Mouse (Mus musculus) intestine, embryonic 14.5 days (tissue): ENCODE data around the gene Tuba3a. TPM values are rescaled to one million over a fixed set of nuclear protein-coding genes. Genes with fewer than 3 reads are reported as not detected.

Experiments used
- ATAC-seq: fragments of 200-750 bp; cut with Nextera tagmentation; replicated peaks from 2 replicates; pipeline ENCODE4 v1.8.0; 2017; ENCODE audit warnings: low read depth, moderate number of reproducible peaks, moderate TSS enrichment, moderate library complexity; ENCODE audit not compliant: low FRiP score, low TSS enrichment
- DNase-seq: peaks from one replicate; pipeline ENCODE4 v3.0.0-alpha.2; 2018; ENCODE audit warnings: low spot score
- H3K27ac ChIP-seq: fragments of 300-500 bp; sonication (generic); 2 replicates; pipeline ENCODE4 v1.5.1; 2014; ENCODE audit warnings: low read depth, mild to moderate bottlenecking, control low read depth
- H3K27me3 ChIP-seq: fragments of 300-500 bp; sonication (generic); replicated peaks from 2 replicates; pipeline ENCODE4 v1.6.1; 2014; ENCODE audit warnings: low read length, control low read depth; ENCODE audit not compliant: control insufficient read depth, insufficient read depth
- H3K36me3 ChIP-seq: fragments of 300-500 bp; sonication (generic); 2 replicates; pipeline ENCODE4 v1.6.1; 2014; ENCODE audit warnings: low read length, control low read depth; ENCODE audit not compliant: control insufficient read depth, insufficient read depth
- H3K4me1 ChIP-seq: fragments of 300-500 bp; sonication (generic); replicated peaks from 2 replicates; pipeline ENCODE4 v1.6.1; 2014; ENCODE audit warnings: low read length, control low read depth, mixed read lengths; ENCODE audit not compliant: control insufficient read depth, insufficient read depth
- H3K4me2 ChIP-seq: fragments of 300-500 bp; sonication (generic); 2 replicates; pipeline ENCODE4 v1.6.1; 2014; ENCODE audit warnings: low read length
- H3K4me3 ChIP-seq: fragments of 300-500 bp; sonication (generic); 2 replicates; pipeline ENCODE4 v1.5.1; 2014; ENCODE audit warnings: low read depth, low read length, control low read depth, mixed read lengths
- H3K9ac ChIP-seq: fragments of 300-500 bp; sonication (generic); 2 replicates; pipeline ENCODE4 v1.6.1; 2014; ENCODE audit warnings: mild to moderate bottlenecking, low read length
- H3K9me3 ChIP-seq: fragments of 300-500 bp; sonication (generic); 2 replicates; pipeline ENCODE4 v1.6.1; 2016; ENCODE audit warnings: low read length, control low read depth; ENCODE audit not compliant: control insufficient read depth
- WGBS: fragments of 180-500 bp; shearing (Covaris S2); extraction: QIAGEN DNeasy Blood & Tissue Kit; methylation state at CpG from one replicate; pipeline ENCODE4 v1.1.7; 2014; 5-methylcytosine and 5-hydroxymethylcytosine counted together
- polyA plus RNA-seq: library from polyadenylated mRNA; unstranded; fragments of >200 nt; fragmentation: Nextera tagmentation; extraction: Ambion mirVana; gene quantifications from 2 replicates; pipeline ENCODE4 v1.2.1, GENCODE M21; 2014

Tuba3a gene
- polyA plus RNA-seq = 0.12 TPM in 1 of 2 replicates, not detected in the other

DNA sequence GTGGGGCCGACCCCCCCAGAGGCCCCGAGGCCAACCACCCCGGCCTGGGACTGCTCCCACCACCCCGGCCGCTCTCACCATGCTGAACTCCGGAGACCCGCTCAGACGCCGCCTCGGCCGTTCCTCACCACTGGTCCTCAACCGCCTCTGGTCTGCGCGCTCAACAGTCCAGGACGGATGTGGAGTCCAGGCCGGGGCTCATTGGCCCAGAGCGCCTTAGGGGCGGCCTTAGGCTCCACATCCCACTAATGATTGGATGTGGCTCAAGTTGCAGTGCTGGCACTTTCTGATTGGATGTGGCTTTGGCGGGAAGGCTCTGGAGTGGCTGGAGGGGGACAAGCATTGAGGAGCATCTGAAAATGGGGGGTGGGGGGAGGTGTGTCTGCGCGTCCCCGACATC lies at the start of gene Tuba3a:
Gene Tuba3a (minus strand): TSS at position 153 of the 400 bp plus-strand sequence.
- no peak for DNase-seq

DNA sequence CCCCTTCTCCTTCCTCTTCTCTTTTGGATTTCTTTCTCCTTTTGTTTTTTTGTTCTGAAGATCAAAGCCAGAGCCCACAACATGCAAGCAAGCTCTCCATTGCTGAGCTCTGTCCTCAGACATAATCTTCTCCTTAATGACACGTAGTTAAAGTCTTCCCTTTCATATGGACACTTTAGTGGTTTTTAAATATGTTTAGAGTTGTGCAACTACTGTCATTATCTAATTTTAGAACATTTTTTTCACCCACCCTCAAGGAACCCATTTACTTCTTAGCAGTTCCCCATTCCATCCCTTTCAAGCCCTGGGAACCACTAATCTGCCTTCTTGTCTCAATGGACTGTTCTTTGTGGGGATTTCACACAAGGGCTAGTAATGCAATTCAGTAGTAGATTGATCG lies 48.5 kb upstream of the Tuba3a start:
- no peaks in the 10 kb centered on the region for H3K27me3 ChIP-seq
- H3K4me3 ChIP-seq = no peak overlapping the region
- peaks cover 5% of the 10 kb centered on the region; the same call in 1 of the 2 replicates for H3K4me1 ChIP-seq
- no peak overlapping the region for H3K4me2 ChIP-seq
- no peaks in the 10 kb centered on the region for H3K36me3 ChIP-seq
- H3K9me3 ChIP-seq = no peaks in the 10 kb centered on the region
- H3K27ac ChIP-seq = no peak overlapping the region
- ATAC-seq = no peak
- 87% methylated on average over 2 of the region's 2 CpGs for WGBS
- H3K9ac ChIP-seq = no peak overlapping the region
- DNase-seq = no peak

More for the DNA sequence above, at the start of gene Tuba3a:
- Histone ChIP-seq H3K9ac (no peak within 1 kb of the TSS), H3K36me3 (no peaks in the 10 kb centered on the region), H3K4me1 (no peaks in the 10 kb centered on the region), H3K27me3 (no peaks in the 10 kb centered on the region), H3K4me3 (no peak within 1 kb of the TSS), H3K9me3 (no peaks in the 10 kb centered on the region), H3K4me2 (no peak within 1 kb of the TSS), H3K27ac (no peak within 1 kb of the TSS)
- ATAC-seq = no peak; the same call in 1 of the 2 replicates
- WGBS = 95% methylated on average over 22 of the region's 22 CpGs

DNA sequence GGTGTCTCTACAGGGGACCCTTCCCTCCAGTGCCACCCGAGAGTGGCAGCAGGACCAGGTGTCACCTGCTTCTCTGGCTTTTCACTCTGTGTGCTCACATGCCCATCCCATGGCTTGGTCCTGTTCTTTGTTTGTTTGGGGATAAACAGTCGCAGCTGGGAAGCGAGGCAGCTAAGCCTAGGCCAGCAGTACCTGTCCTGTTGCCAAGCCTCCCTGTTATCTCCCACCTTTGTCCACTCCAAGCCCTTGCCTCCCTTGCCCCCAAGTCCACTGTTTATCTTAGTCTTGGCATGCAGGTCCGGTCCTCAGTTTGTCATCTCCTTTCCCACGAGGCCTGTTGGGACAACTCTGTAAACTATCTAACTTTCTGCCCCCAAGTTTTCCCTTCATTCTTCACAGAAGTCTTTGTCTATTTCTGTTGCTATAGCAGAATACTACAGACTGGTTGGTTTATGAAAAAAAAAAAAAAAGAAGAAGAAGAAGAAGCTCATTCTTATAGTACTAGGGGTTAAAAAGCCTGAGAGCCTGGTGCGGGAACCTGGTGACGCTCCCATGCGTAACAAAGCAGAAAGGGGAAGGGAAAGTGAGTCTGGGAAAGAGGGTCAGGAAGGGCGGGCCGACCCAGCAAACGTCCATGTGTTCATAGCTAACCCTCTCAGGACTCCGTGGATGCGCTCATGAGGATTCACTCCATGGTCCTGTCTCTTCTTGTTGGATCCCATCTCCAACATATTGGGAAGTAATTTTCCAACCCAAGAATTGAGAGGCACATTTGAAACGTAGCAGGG lies 47.5 kb upstream of the Tuba3a start:
- no peak for DNase-seq
- 72% methylated on average over 14 of the region's 14 CpGs for WGBS
- no peak overlapping the region for H3K4me3 ChIP-seq
- no peaks in the 10 kb centered on the region for H3K9me3 ChIP-seq
- H3K27ac ChIP-seq = no peak overlapping the region
- no peaks in the 10 kb centered on the region for H3K27me3 ChIP-seq
- no peak for ATAC-seq
- H3K4me1 ChIP-seq = peaks cover 5% of the 10 kb centered on the region; the same call in 1 of the 2 replicates
- H3K9ac ChIP-seq = no peak overlapping the region
- H3K4me2 ChIP-seq = no peak overlapping the region
- no peaks in the 10 kb centered on the region for H3K36me3 ChIP-seq

DNA sequence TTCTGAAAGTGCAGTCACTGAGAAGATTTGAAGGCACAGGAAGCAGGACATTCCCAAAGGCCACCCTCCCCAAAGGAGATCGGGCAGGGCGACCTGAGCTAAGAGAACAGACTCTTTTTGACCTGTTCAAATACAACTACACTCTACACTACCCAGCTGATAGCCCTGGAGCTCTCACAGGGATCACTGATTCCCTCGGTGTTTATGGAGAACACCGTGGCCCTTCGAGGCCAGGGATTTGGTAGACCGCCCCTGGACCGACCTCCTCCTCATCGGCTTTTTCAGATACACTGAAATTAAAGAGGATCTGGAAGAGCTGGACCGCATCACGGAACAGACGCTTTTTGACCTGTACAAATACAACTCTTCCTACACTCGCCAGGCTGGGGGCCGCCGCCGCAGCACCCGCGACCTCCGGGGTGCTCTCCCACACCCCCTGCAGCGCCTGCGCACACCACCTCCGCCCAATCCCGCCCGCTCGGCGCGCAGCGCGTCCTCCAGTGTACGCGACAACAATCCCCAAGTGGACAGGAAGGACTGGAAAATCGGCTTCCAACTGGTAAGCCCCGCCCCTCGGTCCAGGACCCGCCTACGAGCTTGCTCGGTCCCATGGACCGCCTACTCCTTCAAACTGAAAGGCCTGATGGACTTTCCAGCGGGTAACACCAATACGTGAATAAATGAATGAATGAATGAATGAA lies 44.9 kb upstream of the Tuba3a start:
- peak overlapping the region; percentile 33; the same call in 1 of the 2 replicates for H3K27ac ChIP-seq

DNA sequence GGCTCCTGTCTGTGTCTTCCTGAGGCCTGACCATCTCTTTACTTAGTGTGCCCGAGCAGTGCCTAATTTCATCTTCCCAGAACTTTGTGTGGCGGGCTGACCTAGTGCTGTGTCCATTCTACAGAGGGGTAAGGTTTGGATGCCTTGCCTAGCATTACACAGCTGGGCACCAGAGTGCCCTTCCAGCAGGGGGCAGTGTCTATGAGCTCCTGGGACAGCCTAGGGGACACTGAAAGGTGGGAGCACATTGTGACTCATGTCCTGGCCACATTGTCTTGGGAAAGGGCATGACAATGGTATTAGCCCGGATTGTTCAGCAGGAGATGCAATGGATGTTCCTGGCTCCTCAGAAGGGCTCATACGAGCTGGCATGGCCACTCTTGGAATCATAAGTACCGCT lies 42.4 kb upstream of the Tuba3a start:
- Histone ChIP-seq H3K36me3 (no peaks in the 10 kb centered on the region), H3K27ac (no peak overlapping the region), H3K4me1 (peaks cover 5% of the 10 kb centered on the region; the same call in 1 of the 2 replicates), H3K4me3 (no peak overlapping the region), H3K9ac (no peak overlapping the region), H3K4me2 (no peak overlapping the region), H3K27me3 (no peaks in the 10 kb centered on the region), H3K9me3 (no peaks in the 10 kb centered on the region)
- no peak for DNase-seq
- 88% methylated on average over 5 of the region's 5 CpGs for WGBS
- ATAC-seq = no peak

More for the DNA sequence above, 44.9 kb upstream of the Tuba3a start:
- peaks cover 5% of the 10 kb centered on the region; the same call in 1 of the 2 replicates for H3K4me1 ChIP-seq
- no peaks in the 10 kb centered on the region for H3K9me3 ChIP-seq
- no peaks in the 10 kb centered on the region for H3K36me3 ChIP-seq
- 1% methylated on average over 39 of the region's 39 CpGs for WGBS
- no peaks in the 10 kb centered on the region for H3K27me3 ChIP-seq
- peak; percentile 92 for DNase-seq
- peak overlapping the region; percentile 71 for H3K4me2 ChIP-seq
- peak overlapping the region; percentile 52 for H3K4me3 ChIP-seq
- peak overlapping the region; percentile 64 for H3K9ac ChIP-seq
- peak; percentile 91 for ATAC-seq

DNA sequence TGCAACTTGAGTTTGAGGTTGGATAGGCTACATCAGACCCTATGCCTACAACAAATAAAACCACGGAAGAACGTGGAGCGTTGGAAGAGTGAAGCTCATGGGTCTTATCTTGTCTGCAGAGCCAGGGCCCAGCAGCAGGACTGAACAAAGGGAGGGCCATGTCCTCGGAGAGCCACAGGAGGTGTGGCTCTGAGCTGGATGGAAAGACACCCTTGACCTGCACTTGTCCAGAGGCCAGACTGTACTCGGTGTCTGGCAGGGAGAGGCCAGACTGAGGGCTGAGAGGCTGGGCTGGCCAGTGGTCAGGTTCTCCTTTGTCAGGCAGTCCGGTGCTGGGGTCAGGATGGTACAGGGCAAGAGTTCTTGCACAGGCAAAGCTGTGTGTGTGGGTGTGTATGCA lies 39.5 kb upstream of the Tuba3a start:
- H3K27me3 ChIP-seq = peaks cover 23% of the 10 kb centered on the region
- no peak overlapping the region for H3K4me2 ChIP-seq
- H3K4me3 ChIP-seq = no peak overlapping the region
- 59% methylated on average over 6 of the region's 6 CpGs for WGBS
- H3K36me3 ChIP-seq = no peaks in the 10 kb centered on the region
- peaks cover 2% of the 10 kb centered on the region; the same call in 1 of the 2 replicates for H3K4me1 ChIP-seq
- ATAC-seq = no peak
- no peak overlapping the region for H3K27ac ChIP-seq
- no peak for DNase-seq
- no peak overlapping the region for H3K9ac ChIP-seq
- H3K9me3 ChIP-seq = no peaks in the 10 kb centered on the region

DNA sequence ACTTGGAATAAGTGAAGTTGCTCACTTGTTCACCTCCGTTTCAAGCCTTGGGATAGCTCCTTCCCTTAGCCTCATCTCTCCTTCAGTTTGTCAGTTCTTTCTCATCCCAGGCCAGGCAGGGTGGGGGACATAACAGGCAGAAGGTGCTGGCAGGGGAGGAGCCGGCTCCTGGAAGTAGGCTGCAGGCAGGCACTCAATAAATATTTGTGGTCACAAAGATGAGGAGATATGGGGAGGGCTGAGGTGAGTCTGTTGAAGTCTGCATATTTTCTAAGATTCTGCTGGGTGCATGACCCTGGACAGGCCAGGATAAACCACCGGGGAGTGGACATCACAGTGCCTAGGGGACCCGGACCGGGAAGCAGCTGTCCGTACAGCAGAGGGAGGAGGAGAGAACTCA lies 37.7 kb upstream of the Tuba3a start:
- Histone ChIP-seq H3K27me3 (peaks cover 27% of the 10 kb centered on the region), H3K36me3 (no peaks in the 10 kb centered on the region), H3K9ac (no peak overlapping the region), H3K4me2 (no peak overlapping the region), H3K9me3 (no peaks in the 10 kb centered on the region), H3K27ac (no peak overlapping the region), H3K4me1 (no peaks in the 10 kb centered on the region), H3K4me3 (no peak overlapping the region)
- WGBS = 39% methylated on average over 6 of the region's 6 CpGs
- ATAC-seq (no peak), DNase-seq (no peak)

DNA sequence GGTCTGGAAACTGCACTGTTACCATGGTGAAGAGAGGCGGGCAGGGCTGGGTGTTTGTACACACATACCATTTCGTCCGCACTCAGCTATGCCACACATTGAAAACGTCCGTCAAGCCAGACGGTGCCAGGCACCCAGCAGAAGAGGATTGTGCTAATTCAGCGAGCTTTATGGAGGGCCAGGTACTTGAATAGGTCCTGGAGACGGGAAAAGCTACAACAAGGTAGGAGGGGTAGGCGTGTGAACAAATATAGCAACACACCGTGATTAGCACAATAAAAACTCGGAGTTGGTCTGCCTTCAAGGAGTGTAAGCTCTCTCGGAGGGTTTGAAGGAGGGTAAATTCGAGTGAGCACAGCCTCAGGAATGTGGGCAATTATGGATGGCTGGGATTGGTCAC lies 37.0 kb upstream of the Tuba3a start:
- Histone ChIP-seq H3K9ac (no peak overlapping the region), H3K36me3 (no peaks in the 10 kb centered on the region), H3K27ac (no peak overlapping the region), H3K4me3 (no peak overlapping the region), H3K4me1 (no peaks in the 10 kb centered on the region), H3K9me3 (no peaks in the 10 kb centered on the region), H3K27me3 (peaks cover 27% of the 10 kb centered on the region), H3K4me2 (no peak overlapping the region)
- 0 out of 2 replicates have a peak, but pooled peaks have one; percentile 24 for ATAC-seq
- WGBS = 52% methylated on average over 13 of the region's 13 CpGs
- no peak for DNase-seq
